Mouse (Mus musculus): Measurements from ENCODE around the gene Hist2h3c1.

Hist2h3c1 gene

DNA sequence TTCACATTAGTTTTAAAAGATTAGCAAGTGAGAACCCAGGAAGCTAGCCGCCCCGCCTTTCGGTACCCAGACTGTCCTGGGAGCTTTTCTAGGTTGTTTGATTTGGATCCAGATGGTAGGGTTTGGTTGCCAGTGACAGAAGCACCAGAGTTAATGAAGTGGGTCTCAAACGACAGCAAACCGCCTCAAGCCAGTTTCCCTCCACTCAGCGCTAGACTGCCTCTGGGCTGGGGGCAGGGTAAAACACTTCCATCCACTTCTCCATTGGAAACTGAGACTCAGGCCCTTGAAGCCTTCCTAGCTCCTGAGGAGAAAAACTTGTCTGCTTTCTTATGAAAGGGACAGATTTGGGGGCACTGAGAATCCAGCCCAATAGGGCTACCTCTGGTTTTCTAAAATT, 46.2 kb downstream of the Hist2h3c1 start:
- no peak for DNase-seq

- no peak for DNase-seq
Measured at GRCm38 (mm10) chr3:96293368-96293767, 46.9 kb downstream of the Hist2h3c1 start.

DNA sequence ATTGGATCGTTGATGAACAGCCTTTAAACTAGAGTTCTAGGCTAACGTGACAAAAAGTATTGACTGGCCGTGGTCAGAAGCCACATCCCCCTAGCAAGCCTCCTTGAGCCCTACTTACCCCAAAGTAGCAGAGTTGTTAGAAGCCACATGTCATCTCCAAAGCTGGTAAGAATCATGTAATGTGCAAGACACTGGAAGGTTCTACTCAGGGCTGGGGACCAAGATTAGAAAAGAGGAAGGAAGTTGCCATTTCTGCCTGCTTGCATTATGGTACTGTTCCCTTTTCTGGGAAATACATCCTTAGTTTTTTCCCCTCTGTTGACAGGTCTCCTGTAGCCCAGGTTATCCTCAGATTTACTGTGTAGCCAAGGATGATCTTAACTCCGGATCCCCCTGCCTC, 47.3 kb downstream of the Hist2h3c1 start, which contains the start of gene Fcgr1:
Gene Fcgr1 (minus strand): TSS at position 183 of the 400 bp plus-strand sequence.
- no peak for DNase-seq
